Mouse (Mus musculus): ENCODE measurements around the gene Uba7.

The Uba7 gene

DNA sequence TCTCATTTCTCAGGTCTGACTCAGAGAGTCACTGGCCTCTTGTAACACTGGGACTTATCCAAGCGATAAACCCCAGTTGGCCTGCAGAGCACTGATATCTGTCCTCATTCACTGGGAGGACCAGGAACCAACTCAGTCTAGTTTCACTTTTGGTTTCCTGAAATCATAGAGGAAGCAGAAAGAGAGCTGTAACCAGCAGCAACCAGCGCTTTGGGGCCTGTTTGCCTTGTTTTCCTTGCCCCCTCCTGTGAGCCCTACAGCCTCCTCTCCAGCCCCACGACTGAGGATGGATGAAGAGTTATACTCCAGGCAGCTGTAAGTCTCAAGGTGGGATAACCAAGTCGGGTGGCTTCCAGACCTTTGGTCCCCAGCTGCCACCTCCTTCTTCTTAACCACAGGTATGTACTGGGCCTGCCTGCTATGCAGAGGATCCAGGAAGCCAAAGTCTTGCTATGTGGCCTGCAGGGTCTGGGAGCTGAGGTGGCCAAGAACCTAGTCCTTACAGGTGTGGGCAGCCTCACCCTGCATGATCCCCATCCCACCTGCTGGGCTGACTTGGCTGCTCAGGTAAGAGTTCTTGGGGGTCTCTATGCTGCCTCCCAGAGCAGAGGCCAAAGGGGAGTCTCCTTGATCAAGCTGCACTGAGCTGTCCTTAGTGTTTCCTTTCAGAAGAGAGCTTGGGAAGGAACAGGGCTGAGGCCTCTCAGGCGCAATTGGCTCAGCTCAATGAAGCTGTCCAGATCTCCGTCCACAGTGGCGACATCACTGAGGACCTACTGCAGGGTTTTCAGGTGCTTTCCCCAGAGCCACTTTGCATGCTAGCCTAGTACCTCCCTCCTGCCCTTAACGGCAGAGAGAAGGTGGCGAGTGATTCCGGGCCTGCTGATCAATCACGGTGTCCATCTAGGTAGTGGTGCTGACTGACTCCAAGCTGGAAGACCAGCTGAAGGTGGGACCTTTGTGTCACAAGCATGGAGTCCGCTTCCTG, at the start of gene Uba7:
Gene Uba7 (plus strand): TSS at position 107 of the 988 bp plus-strand sequence.
- no peak for DNase-seq (ENCODE audit: low spot score in 2 of 2)

DNA sequence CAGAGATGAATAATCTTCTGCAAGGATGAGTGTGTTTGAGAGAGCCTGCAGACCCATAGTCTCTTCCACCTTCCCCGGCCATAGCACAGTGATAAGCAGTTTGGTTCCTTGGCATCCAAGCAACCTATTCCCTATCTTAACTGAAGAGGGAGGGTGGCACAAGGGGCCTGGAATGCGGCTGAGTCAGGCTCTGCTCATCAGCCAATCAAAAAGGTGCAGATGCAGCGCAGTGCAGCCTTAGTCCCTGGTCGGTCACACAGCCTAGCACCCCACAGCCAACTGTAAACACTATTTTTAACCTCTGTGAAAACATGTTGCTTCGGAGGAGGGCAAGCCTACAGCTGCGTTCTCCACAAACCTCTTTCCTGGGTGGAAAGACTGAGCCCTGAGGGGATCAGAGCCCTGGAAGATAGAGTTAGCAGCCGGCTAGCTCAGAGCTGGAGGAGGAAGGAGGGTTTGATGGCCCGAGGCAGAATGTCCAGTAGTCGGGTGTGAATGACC, 48.3 kb upstream of the Uba7 start:
- no peak for DNase-seq (ENCODE audit: low spot score in 2 of 2)

DNA sequence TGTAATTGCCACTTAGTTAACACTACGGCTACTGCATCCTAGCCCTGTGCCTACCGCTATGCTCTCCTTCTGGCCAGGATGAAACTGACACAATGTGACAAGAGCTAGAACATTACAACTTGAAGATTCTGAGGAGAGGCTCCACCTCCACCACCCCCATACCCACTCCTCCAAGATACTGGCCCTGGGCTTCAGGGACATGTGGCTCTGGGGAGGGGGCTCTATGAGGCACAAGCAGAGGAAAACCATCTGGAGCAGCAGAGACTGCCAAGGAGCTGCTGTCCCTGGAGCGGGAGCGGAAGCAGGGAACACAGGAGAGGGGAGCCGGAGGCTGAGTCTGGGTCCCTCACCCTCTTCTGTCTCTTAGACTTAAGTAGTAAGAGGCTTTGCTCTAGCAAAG, 47.6 kb upstream of the Uba7 start:
- DNase-seq (ENCODE audit: low spot score in 2 of 2), result no peak

DNA sequence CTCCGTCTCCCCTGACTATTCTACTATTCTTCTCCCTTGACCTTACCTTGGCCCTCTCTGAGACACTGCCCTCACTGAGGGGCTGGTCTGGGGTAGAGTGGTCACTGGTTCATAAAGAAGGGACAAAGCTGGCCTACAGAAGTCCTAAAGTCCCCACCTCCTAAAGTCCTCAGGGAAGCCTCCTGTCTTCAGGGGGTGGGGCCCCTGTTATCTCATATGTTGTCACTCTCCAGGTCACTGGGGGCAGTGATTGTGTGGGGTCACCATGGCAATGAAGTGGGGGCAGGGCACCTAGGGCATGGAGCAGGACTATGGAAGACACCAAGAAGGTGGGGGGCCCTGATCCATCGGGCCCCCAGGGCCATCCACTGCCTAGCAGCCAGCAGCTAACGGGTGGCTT, 47.1 kb upstream of the Uba7 start, which contains the start of gene Actl11:
Gene Actl11 (plus strand): TSS at position 301 of the 400 bp plus-strand sequence.
- no peak for DNase-seq (ENCODE audit: low spot score in 2 of 2)

DNA sequence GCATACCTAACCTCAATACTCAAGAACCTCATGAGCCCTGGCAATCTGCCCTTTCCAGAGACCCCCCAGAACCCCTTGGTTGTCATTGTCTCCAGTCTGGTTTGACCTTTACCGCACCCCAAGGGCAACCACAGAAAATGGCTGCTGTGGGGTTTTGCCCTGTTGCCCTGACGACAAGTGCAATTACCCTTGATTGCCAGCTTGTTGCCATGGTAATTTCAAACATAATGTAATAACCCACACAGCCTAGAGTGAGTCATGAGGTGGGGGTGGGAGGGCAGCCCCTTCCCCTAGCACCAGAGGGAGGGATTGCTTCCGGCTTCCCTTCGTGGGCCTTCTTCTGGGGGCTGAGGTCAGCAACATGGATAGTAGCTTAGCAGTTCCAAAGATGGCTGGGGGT, 43.1 kb upstream of the Uba7 start:
- DNase-seq (ENCODE audit: low spot score in 2 of 2), result no peak

DNA sequence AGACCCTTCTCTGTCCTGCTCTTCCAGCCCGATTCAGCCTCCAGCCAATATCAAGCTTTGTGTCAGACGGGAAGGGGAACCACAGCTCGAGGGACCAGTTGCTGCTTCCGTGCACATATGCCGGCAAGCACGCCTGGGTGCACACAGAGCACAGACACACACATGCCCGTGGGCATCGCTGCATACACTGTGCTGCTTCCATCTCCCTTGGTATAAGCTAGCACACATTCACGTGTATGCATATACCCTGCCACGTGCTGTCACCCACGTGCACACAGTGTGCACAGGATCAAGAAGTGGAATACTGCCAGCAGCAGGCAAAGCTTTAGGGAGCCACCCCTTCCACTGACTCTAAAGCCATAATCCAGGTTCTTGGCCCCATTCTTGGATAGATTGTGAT, 41.2 kb upstream of the Uba7 start:
- DNase-seq (ENCODE audit: low spot score in 2 of 2), result peak; percentile 55 to 60

DNA sequence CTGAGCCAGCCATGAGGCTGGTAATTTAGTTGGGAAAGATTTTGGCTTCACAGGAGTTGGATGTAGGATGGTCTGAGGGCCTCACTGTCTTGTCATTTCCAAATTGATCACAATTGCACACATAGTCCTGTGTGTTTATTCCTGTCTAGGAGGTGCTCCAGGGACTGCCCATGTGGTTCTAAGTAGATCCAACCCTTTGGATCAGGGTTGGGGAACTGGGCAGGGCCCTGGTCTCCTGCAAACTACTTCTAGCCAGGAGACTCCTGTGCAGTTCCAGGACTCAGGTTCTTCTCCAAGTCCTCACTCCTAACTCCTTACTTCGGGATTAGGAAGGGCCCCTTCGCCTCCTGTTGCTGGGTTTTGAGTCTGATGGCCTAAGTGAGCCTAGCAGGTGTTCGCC, 39.9 kb upstream of the Uba7 start, which contains the start of gene Camkv:
Gene Camkv (plus strand): TSS at position 301 of the 400 bp plus-strand sequence.
- no peak for DNase-seq (ENCODE audit: low spot score in 2 of 2)

DNA sequence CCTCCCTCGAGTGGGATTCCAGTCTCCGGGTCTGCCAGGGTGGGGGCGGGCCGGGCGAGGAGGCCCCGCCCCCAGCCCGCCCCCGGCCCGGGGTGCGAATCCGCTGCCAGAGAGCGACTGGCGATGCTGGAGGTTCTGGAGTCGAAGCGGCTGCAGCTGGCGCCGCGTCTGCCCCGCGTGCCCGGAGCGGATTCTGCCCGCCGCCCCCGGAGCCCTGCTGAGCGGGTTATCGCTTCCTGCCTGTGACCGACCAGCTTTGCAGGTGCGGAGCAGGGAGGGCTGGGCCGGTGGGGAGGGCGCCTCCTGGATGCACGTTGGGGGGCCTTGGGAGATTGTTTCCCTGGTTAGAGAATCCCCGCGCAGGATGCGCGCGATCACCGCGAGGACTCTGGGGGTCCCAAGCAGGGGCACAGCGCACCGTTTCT, 39.5 kb upstream of the Uba7 start:
- DNase-seq (ENCODE audit: low spot score in 2 of 2), result peak in 1 of 2 experiments; percentile 67

DNA sequence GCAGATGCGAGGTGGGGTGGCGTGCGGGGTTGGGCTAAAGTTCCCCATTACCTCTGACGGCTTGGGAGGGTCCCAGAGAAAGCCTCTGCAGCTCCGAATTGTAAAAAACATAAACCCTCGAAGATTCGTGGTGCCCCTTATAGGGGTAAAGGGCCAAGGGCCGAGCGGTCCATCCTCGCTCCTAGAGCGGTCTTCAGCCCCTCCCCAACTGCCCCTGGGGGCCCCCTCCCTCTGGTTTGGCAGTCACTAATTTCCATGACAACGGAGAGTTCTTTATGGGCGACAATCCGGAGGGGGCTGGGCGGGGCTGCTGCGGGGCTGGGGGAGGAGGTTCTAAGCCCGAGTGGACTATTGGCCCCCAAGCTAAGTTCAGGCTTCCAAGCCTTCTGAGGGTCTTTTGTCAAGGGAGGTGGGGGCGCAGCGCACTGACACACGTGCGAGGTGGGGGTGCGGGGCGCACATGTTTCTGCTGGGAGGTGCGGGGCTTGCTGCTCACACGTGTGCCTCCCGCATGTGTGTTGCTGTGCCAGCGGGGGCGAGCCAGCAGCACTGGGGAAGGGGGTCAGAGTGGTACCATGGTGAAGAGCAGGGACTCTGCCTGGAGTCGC, 39.0 kb upstream of the Uba7 start:
- peak in 1 of 2 experiments; percentile 65 for DNase-seq (ENCODE audit: low spot score in 2 of 2)

DNA sequence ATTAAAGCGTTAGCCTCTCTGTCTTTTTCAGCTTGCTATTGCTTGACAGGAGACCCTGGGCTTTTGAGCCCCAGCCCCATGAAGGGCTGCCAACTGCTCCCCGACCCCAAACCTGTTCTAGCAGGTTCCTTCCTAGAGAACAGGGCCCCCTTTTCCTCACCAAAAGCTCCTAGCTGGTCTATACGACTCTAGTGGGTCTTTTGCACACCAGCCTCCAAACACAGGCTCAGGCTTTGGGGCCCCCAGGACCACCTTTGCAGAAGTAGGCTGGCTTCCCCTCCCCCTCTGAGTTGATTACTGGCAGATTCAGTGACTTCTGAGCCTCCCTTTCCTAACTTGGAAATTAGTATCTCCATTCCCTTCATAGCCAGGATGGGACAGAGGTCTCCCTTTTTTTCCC, 38.5 kb upstream of the Uba7 start:
- DNase-seq (ENCODE audit: low spot score in 2 of 2), result no peak

DNA sequence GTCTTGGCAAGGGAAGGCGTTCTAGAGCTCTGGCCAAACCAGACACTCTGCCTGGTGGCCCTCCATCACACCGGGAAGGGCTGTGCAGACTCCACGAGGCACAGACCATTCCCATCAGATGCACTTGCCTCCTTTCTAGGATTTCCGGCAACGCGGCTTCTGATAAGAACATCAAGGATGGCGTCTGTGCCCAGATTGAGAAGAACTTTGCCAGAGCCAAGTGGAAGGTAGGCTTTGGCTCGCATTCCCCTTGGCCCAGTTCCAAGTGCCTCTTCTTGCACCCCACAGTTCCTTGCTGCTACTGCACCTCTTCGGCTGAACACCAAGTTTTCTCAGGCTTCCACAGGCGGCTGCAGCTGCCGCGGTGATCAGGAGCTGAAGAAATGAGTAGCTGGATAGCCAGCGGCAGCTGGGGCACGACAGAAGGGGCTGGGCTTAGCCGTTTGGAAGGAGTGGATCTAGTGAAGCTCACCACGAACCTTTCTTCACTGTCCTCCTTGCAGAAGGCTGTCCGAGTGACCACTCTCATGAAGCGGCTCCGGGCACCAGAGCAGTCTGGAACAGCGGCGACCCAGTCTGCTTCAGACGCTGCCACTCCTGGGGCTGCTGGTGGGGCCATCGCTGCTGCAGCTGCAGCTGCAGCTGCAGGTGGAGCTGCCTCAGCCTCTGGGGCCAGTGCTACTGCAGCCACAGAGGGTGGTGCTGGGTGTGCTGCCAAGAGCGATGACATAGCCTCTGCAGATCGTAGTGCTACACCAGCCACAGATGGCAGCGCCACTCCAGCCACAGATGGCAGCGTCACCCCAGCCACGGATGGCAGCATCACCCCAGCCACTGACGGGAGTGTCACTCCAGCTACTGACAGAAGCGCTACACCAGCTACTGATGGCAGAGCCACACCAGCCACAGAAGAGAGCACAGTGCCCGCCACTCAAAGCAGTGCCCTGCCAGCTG, 27.8 kb upstream of the Uba7 start:
- no peak for DNase-seq (ENCODE audit: low spot score in 2 of 2)

DNA sequence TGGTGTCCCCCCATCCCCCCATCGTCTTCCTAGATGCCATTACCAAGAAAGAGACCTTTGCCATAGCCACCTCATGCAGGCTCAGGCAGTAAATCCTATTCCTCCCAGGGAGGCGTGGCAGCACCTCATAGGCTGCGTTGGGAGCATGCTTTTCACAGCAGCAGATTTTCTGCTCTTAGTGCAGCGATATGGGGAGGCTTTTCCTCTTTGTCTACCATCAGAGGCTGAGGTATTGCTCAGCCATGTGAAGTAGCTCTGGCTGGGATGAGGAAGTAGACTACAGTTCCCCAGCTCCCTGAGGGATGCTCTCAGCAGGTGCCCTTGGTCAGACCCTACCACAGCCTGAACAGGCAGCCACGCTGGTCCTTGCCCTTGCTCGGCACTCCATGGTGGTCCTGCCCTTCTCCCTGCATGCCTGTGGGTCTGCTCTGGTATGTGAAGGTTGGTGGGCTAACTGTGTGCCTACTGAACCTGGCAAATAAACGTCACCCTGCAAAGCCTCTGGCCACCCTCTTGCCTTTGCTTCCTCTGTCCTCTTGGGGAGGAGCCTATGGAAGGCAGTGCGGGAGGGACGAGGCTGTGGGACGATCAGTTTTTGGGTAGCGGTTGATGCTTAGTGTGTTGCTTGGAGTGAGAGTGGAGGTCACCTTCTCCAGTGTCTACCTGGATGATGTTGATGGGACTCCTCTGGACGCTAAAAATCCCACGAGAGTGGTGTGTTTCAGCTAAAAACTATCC, 26.0 kb upstream of the Uba7 start:
- no peak for DNase-seq (ENCODE audit: low spot score in 2 of 2)

DNA sequence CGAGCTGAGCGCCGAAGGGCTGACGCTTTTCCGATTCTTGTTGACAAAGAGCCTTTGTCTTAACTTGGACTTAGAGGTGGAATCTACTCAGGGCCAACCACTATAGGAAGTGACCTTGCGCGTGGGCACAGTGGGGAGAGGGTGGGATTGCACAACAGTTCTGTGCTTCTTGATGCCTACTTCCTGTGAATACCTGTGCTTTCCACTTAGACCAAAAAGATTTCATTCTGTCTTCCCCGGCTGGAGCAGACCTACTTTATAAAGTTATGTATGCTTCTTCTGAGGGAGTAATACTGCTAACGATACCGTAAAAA, 25.4 kb upstream of the Uba7 start, which contains the start of gene Traip:
Gene Traip (plus strand): TSS at position 215 of the 314 bp plus-strand sequence.
- DNase-seq (ENCODE audit: low spot score in 2 of 2), result no peak

DNA sequence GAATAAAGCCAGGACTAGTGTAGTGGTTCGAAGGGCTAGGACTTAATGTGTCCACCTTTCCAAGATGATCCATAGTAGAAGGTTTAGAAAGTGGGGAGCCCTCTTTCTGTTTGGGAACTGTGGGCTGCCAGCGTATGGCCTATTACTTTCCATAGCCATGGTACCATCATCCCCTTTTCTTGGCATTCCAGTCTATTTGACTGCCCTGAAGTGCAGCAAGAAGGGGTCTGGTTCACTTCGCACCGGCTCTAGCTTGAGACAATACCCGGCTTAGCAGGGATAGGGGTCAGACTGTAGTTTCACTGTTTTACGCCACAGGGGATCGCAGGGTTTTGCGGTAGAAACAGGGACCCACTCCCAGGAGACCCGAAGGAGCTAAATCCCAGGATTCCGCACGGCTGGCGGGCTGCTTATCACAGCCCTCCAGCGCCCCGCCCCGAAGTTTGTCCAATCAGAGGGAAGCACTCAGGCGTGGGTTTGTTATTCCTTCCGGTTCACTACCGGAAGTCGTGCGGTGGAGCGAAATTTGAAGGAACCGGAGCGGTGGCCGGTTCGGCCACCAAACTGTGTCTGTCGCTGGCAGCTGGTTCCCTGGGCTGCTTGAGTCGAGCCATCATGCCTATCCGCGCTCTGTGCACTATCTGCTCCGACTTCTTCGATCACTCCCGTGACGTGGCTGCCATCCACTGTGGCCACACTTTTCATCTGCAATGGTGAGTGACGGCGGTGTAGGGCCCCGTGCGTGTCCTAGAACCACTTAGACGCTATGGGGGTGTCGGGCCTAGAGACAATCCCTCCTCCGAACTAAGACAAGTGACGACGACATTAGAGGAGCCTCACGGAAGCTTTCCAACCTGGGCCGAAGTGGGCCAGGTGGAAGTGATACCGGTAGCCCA, 24.6 kb upstream of the Uba7 start:
- DNase-seq (ENCODE audit: low spot score in 2 of 2), result peak; percentile 71 to 91

DNA sequence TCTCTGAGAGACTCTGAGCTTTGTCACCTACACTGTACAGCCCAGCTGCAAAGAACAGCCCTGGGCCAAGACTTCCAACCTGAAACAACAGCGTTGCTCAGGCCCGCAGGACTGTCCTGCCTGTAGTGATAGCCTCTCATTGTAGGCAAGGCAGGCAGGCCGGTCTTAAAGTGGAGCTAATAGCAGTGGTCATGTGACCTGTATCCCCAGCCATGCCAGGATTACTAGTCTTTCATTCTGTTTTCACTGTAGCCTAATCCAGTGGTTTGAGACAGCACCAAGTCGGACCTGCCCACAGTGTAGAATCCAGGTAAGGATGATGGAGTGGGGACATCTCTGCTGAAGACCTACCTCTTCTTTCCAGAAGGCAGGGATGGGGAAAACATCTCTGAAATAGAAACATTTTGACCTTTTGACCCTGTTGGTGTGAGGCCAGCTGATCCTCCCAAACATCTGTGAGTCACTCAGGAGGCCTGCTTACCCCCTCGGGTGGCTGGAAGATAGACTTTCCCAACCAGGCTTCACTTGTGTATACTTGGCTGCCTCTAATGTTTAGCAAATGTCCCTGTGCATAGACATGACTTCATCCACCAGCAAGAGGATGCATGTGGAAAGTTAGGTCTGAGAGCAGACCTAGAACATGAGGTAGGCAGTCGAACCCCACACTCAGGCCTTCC, 19.6 kb upstream of the Uba7 start:
- no peak for DNase-seq (ENCODE audit: low spot score in 2 of 2)

DNA sequence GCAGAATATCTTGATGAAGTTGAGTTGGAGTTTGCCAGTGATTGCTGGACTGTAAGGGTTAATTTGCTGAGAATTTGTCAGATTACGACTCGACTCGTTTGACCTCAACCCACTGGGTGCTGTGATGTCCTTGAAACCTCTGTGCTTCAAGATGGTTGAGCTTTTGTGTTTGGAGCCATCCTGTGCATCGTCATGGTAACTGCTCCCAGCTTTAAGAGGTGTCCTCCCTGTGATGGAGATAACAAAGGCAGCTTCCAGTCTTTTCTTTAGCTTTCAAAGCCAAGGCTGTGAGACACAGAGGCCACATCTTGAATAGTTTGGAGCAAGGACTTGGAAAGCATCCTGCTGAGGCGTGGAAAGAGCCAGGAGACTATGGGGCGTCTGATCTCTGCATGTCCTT, 18.2 kb upstream of the Uba7 start:
- DNase-seq (ENCODE audit: low spot score in 2 of 2), result no peak

DNA sequence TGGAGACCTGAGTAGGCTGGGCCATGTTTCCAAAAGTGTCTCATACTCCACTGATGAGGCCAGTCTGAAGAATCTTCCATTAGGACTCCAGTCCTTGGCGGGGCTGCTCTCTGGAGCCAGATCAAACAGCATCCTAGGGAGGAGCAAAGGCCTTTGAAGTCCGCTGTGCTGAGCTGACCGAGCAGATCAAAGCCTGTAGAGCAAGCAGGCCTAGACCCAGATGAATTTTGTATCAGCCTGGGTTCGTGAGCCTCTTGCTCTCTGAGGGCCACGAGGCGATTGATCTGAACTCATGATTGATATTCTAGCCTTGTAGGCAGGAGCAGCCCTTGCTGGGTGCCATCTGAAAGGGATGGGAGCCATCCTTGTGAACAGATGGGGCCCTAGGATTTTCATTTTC, 15.4 kb upstream of the Uba7 start:
- no peak for DNase-seq (ENCODE audit: low spot score in 2 of 2)

DNA sequence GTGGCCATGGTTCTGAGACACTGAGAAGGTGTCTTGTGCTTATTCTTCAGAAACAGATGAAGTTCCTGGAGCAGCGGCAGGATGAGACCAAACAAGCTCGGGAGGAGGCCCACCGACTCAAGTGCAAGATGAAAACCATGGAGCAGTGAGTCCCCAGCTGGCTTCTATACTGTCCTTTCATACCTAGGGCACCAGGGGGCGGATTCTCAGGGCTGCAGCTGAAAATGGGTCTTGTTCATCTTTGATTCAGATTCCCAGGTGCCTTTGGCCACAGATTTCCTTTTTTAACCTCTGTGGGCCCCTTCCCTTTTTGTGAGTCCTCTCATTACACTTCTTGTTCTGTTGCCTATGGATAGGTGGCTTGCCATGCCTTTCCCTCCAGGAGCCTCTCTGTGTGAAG, 14.4 kb upstream of the Uba7 start:
- DNase-seq (ENCODE audit: low spot score in 2 of 2), result no peak

DNA sequence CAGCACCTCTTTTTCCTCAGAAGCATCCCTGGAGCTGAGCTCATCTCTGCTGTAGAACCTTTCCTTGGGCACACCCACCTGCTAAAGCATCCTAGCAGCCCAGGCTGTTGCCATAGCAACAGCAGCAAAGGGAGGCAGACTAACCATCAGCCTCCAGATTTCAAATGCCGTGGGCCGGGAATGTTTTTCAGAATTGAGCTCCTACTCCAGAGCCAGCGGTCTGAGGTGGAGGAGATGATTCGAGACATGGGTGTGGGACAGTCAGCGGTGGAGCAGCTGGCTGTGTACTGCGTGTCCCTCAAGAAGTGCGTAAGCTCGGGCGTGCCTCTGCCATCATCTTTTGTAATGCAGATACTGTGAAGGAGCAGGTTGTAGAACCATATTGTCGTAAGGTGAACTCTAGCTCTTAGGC, 13.9 kb upstream of the Uba7 start:
- DNase-seq (ENCODE audit: low spot score in 2 of 2), result peak; percentile 89 to 91

All from left cerebral cortex, adult 9 months (tissue).